Mouse (Mus musculus): Measurements from ENCODE around the gene 9130213A22Rik.

The 9130213A22Rik gene

DNA sequence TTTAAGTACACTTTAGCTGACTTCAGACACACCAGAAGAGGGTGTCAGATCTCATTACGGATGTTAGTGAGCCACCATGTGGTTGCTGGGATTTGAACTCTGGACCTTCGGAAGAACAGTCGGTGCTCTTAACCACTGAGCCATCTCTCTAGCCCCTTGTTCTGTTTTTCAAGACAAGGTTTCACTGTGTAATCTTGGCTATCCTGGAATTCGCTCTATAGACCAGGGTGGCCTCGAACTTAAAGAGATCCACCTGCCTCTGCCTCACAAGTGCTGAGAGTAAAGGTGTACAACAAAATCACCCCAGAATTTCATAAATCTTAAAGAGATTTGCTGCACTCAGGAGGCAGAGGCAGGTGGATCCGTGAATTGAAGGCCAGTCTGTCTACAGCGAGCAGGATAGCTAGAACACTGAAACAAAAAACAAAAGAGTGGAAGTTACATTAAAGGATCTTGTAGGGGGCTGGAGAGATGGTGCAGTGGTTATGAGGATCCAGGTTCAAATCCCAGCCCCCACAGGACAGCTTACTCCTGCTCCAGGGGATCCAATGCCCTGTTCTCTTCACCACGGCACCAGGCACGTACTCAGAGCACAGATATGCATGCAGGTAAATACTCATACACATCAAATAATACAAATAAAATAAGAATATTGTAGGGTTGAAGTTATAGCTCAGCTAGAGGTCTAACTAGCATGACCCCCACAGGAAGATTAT is 46.5 kb downstream of the 9130213A22Rik start:
- no peak for DNase-seq (ENCODE audit: low spot score in 2 of 2)

DNA sequence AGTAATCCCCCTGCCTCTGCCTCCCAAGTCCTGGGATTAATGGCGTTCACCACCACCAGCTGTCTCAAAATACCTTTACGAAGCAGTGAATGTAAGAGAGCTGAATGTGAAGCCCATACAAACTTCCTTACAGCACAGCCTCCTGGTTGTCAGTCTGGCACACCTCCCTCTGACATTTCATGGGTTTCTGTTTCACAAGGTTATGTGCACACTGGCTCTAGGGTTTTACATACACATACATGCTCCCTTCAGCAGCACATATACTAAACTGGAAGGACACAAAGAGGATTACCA is 47.7 kb downstream of the 9130213A22Rik start:
- no peak for DNase-seq (ENCODE audit: low spot score in 2 of 2)

DNA sequence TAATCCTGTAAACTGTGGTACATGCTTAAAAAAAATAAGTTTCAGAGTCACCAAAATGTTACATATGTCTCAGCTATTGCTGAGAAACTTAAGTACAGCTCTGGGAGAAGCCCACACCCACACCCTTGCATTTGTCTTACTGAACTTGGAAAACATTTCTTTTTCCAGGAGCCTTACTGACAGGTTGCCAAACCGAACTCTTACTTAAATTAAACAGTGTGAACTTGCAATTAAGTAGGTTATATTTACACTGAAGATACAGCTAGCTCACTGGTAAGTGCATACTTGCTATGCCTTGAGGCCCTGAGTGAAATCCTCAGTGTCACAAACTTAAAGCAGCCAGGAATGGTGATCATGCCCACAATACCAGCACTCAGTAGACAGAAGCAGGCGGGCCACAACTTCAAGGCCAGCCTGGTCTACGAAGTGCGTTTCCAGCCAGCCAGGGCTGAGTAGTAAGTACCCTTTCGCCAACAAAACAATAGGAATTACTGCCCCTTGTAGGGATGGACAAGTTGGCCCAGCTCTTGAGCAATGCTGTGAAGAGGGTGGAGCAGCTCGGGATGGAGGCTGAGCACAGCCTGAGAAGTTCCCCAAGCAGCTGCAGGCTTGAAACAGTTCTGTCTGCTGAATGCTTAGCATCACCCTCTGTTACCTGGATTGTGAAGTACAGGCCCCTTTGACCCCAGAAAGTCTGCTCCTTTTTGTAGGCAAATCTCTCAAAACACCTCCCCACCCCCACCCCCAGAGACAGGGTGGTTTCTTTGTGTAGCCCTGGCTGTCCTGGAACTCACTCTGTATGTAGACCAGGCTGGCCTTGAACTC is 48.2 kb downstream of the 9130213A22Rik start:
- no peak for DNase-seq (ENCODE audit: low spot score in 2 of 2)

- peak; percentile 84 to 87 for DNase-seq (ENCODE audit: low spot score in 2 of 2)
These were observed 49.1 kb downstream of the 9130213A22Rik start for GRCm38 (mm10) chr11:69073065-69073888.

GRCm38 (mm10) chr11:69072666-69073064 is 49.7 kb downstream of the 9130213A22Rik start:
- no peak for DNase-seq (ENCODE audit: low spot score in 2 of 2)

DNA sequence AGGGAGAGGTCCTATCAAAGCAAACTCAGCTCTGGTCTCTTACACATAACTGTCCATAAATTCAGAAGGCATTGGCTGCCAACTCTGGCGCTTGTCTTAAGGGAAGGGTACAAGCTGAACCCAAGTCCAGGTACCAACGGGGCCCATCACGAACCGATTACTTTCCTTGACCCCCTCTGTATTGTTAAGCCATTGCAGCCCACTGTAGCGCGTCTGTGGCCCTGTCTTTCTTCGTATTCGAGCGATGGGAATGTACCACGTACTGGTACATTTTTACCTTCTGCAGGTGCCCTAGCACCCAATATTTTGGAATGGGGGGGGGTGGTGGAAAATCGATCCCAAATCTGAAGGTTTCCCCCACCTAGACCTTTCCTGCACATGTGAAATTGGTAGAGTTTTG is 50.2 kb downstream of the 9130213A22Rik start:
- no peak for DNase-seq (ENCODE audit: low spot score in 2 of 2)

DNA sequence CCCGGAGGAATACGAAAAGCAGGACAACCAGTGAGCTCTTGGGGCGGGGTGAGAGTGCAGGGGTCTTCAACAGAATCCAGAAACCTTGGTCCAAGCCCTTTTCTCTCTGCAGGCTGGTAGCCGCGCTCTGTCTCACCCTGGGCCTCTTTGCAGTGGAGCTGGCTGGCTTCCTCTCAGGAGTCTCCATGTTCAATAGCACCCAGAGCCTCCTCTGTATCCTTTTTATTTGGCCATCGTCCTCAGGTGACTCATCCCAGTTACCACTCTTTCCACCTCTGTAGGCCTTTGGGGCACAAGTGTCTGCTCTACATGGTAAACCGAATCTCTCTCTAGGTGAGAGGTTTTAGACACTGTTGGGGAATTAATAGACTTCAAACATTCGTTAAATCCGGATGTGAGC is 51.1 kb downstream of the 9130213A22Rik start:
- DNase-seq (ENCODE audit: low spot score in 2 of 2) = no peak

- peak; percentile 93 to 96 for DNase-seq (ENCODE audit: low spot score in 2 of 2)
These were observed 51.7 kb downstream of the 9130213A22Rik start, which contains the start of gene Tmem107 for GRCm38 (mm10) chr11:69070590-69071222. Gene Tmem107 (plus strand): TSS chr11:69070806.

GRCm38 (mm10) chr11:69070093-69070492 is 52.3 kb downstream of the 9130213A22Rik start:
- peak in 1 of 2 experiments; percentile 71 for DNase-seq (ENCODE audit: low spot score in 2 of 2)
